ENCODE assay signal across 8 mouse cellular contexts in the genomic region with DNA sequence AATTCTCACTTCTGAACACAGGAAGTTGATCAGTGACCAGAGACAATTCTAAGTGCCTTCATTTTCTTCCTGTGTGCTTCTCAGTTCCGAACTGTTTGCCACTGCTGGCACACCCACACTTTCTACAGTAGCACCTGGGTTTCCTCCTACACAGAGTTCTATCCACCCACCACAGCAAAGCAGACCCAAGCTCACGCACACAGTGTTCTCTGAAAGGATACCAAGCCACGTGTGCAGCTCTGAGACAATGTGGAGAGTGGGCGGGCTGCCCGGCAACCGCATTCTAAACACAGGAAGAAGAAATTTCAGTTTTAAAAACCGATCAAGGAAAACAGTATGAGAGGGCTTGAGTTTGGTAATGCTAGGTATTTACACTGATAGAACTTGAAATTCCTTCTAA.
DNase-seq lines count a peak whose midpoint lies in the region; ATAC-seq and TF ChIP-seq lines count a peak whose summit lies in the region.
"Had no signal": no experiment of that assay in that cellular context is flagged by ENCODE, and none has a peak within 500 bp of the region (broad histone marks: within the 10 kb centered on the region; RNA-seq: fewer than 3 reads in every experiment).

No protein-coding gene starts in this region.

- peak; percentile 95 for DNase-seq in brain, adult 2 months (ENCODE audit: low read depth, low spot score)
- DNase-seq in gastrocnemius, postnatal 36 days, result peak; percentile 14 to 17
- peak; percentile 89 to 97 for DNase-seq in left cerebral cortex, postnatal 25 days (ENCODE audit: low spot score in 2 of 2)
- DNase-seq in telencephalon, adult 2 months (ENCODE audit: low read depth, low spot score), result peak; percentile 97
- DNase-seq in retina, postnatal 1 day, result no peak
- DNase-seq in midbrain, embryonic 14.5 days, result no peak
- no peak for DNase-seq in kidney, adult 2 months

- H3K9me3 ChIP-seq in midbrain, embryonic 14.5 days (ENCODE audit: control insufficient read depth, low read length), result no peaks in the 10 kb centered on the region

- H3K36me3 ChIP-seq in midbrain, embryonic 14.5 days (ENCODE audit: control insufficient read depth, insufficient read depth, low read length), result no peaks in the 10 kb centered on the region
- no peaks in the 10 kb centered on the region for H3K36me3 ChIP-seq in kidney, adult 2 months (ENCODE audit: control insufficient read depth, insufficient read depth, low read length)

- no peak overlapping the region for H3K27ac ChIP-seq in midbrain, embryonic 14.5 days (replicated peaks; ENCODE audit: low read depth, low read length)
- no peak overlapping the region for H3K27ac ChIP-seq in kidney, adult 2 months (ENCODE audit: insufficient read depth, low read depth, low read length)
- H3K27ac ChIP-seq: liver, embryonic 14.5 days had no signal

- H3K4me3 ChIP-seq in midbrain, embryonic 14.5 days (replicated peaks; ENCODE audit: low read depth, low read length), result no peak overlapping the region
- H3K4me3 ChIP-seq in kidney, adult 2 months (ENCODE audit: insufficient read depth, low read depth, low read length), result no peak overlapping the region

- TF ChIP-seq POLR2A in kidney, adult 2 months (IDR thresholded peaks at IDR 0.05; ENCODE audit: low read depth, low read length), result no peak

- 78% methylated on average over 7 of the region's 7 CpGs for WGBS in midbrain, embryonic 14.5 days
- WGBS in kidney, adult 2 months, result 59% methylated on average over 7 of the region's 7 CpGs

- no peaks in the 10 kb centered on the region for H3K4me1 ChIP-seq in midbrain, embryonic 14.5 days (ENCODE audit: control insufficient read depth, insufficient read depth, low read length)
- no peaks in the 10 kb centered on the region for H3K4me1 ChIP-seq in kidney, adult 2 months (ENCODE audit: control insufficient read depth, insufficient read depth, low read length)

- TF ChIP-seq CTCF in kidney, adult 2 months (conservative IDR thresholded peaks at IDR 0.05; ENCODE audit: insufficient read depth, insufficient read length, low read depth, low read length), result no peak

- no peak for ATAC-seq in midbrain, embryonic 14.5 days (ENCODE audit: low FRiP score, low TSS enrichment)

- intact Hi-C loops in gastrocnemius, postnatal 36 days (cut with DNase I), result no loop called here
- intact Hi-C loops in left cerebral cortex, postnatal 25 days (cut with DNase I), result no loop called here

- no peak overlapping the region for H3K9ac ChIP-seq in midbrain, embryonic 14.5 days (replicated peaks; ENCODE audit: low read length)
- H3K9ac ChIP-seq: liver, embryonic 14.5 days had no signal

- no peak overlapping the region for H3K4me2 ChIP-seq in midbrain, embryonic 14.5 days (ENCODE audit: low read length)

- no peaks in the 10 kb centered on the region for H3K27me3 ChIP-seq in midbrain, embryonic 14.5 days (ENCODE audit: control insufficient read depth, insufficient read depth, low read length)
- H3K27me3 ChIP-seq in kidney, adult 2 months (replicated peaks; ENCODE audit: control insufficient read depth, insufficient read depth, low read length), result no peaks in the 10 kb centered on the region

Comparison
In these comparisons a context has a peak if more than half of its experiments do, and no peak if none do; other contexts are left out.
1. DNase-seq: peak in brain, adult 2 months (single experiment), gastrocnemius, postnatal 36 days (2 of 2), left cerebral cortex, postnatal 25 days (2 of 2) and telencephalon, adult 2 months (single experiment); none in retina, postnatal 1 day (single experiment), midbrain, embryonic 14.5 days (single experiment) and kidney, adult 2 months (single experiment).